Mouse (Mus musculus): ENCODE data around the gene D430041D05Rik.

Gene D430041D05Rik

GRCm38 (mm10) chr2:104410963-104411545 lies at the start of gene D430041D05Rik:
Gene D430041D05Rik (minus strand): TSS chr2:104411013.
- DNase-seq (ENCODE audit: low read depth, low spot score): no peak

- no peak for DNase-seq (ENCODE audit: low read depth, low spot score)
Measured at GRCm38 (mm10) chr2:104460021-104460420, 49.2 kb upstream of the D430041D05Rik start.

GRCm38 (mm10) chr2:104458569-104459332 lies 47.9 kb upstream of the D430041D05Rik start:
- DNase-seq (ENCODE audit: low read depth, low spot score): peak; percentile 54

- DNase-seq (ENCODE audit: low read depth, low spot score): no peak
Measured at GRCm38 (mm10) chr2:104457106-104457505, 46.3 kb upstream of the D430041D05Rik start.

GRCm38 (mm10) chr2:104450685-104451084 lies 39.9 kb upstream of the D430041D05Rik start:
- no peak for DNase-seq (ENCODE audit: low read depth, low spot score)

GRCm38 (mm10) chr2:104449191-104449590 lies 38.4 kb upstream of the D430041D05Rik start:
- peak; percentile 13 for DNase-seq (ENCODE audit: low read depth, low spot score)

GRCm38 (mm10) chr2:104448201-104448600 lies 37.4 kb upstream of the D430041D05Rik start:
- DNase-seq (ENCODE audit: low read depth, low spot score): no peak

GRCm38 (mm10) chr2:104446016-104446415 lies 35.2 kb upstream of the D430041D05Rik start:
- DNase-seq (ENCODE audit: low read depth, low spot score): no peak

- DNase-seq (ENCODE audit: low read depth, low spot score): peak; percentile 84
Measured at GRCm38 (mm10) chr2:104444776-104445175, 34.0 kb upstream of the D430041D05Rik start.

- DNase-seq (ENCODE audit: low read depth, low spot score): no peak
Measured at GRCm38 (mm10) chr2:104442341-104442740, 31.5 kb upstream of the D430041D05Rik start.

- DNase-seq (ENCODE audit: low read depth, low spot score): peak; percentile 76
Measured at GRCm38 (mm10) chr2:104436226-104436625, 25.4 kb upstream of the D430041D05Rik start.

- no peak for DNase-seq (ENCODE audit: low read depth, low spot score)
Measured at GRCm38 (mm10) chr2:104431067-104431466, 20.3 kb upstream of the D430041D05Rik start.

GRCm38 (mm10) chr2:104430566-104430965 lies 19.8 kb upstream of the D430041D05Rik start:
- no peak for DNase-seq (ENCODE audit: low read depth, low spot score)

- DNase-seq (ENCODE audit: low read depth, low spot score): no peak
Measured at GRCm38 (mm10) chr2:104426112-104426511, 15.3 kb upstream of the D430041D05Rik start.

GRCm38 (mm10) chr2:104422230-104422629 lies 11.4 kb upstream of the D430041D05Rik start:
- DNase-seq (ENCODE audit: low read depth, low spot score): peak; percentile 78

GRCm38 (mm10) chr2:104420805-104421204 lies 10.0 kb upstream of the D430041D05Rik start:
- DNase-seq (ENCODE audit: low read depth, low spot score): no peak

- no peak for DNase-seq (ENCODE audit: low read depth, low spot score)
Measured at GRCm38 (mm10) chr2:104419999-104420398, 9.2 kb upstream of the D430041D05Rik start.

GRCm38 (mm10) chr2:104419411-104419810 lies 8.6 kb upstream of the D430041D05Rik start:
- no peak for DNase-seq (ENCODE audit: low read depth, low spot score)

GRCm38 (mm10) chr2:104413011-104413410 lies 2.2 kb upstream of the D430041D05Rik start:
- DNase-seq (ENCODE audit: low read depth, low spot score): no peak

GRCm38 (mm10) chr2:104412496-104412895 lies 1.7 kb upstream of the D430041D05Rik start:
- no peak for DNase-seq (ENCODE audit: low read depth, low spot score)

GRCm38 (mm10) chr2:104411806-104412205 lies 993 bp upstream of the D430041D05Rik start:
- DNase-seq (ENCODE audit: low read depth, low spot score): no peak

- DNase-seq (ENCODE audit: low read depth, low spot score): no peak
Measured at GRCm38 (mm10) chr2:104409851-104410821, 677 bp downstream of the D430041D05Rik start.

Measured in 3T3-L1 (cell line).